Mouse (Mus musculus) retina, postnatal 1 day (tissue): Measurements from ENCODE around the gene Gm13889.

Experiments
- DNase-seq: peaks from one replicate; pipeline ENCODE4 v3.0.0-alpha.2; 2012

Gm13889 gene

GRCm38 (mm10) chr2:93957785-93958175 lies 779 bp upstream of the Gm13889 start:
- no peak for DNase-seq

GRCm38 (mm10) chr2:93956331-93956801 lies 635 bp downstream of the Gm13889 start:
- peak; percentile 74 for DNase-seq

GRCm38 (mm10) chr2:93955886-93956285 lies 1.1 kb downstream of the Gm13889 start:
- no peak for DNase-seq

GRCm38 (mm10) chr2:93954781-93955578 lies 2.0 kb downstream of the Gm13889 start:
- DNase-seq, result peak; percentile 60

GRCm38 (mm10) chr2:93953726-93954125 lies 3.3 kb downstream of the Gm13889 start:
- DNase-seq, result peak; percentile 19

- DNase-seq, result no peak
Measured at GRCm38 (mm10) chr2:93946976-93947375, 10.0 kb downstream of the Gm13889 start.

GRCm38 (mm10) chr2:93944855-93945254 lies 12.1 kb downstream of the Gm13889 start:
- DNase-seq, result no peak

- DNase-seq, result no peak
Measured at GRCm38 (mm10) chr2:93944099-93944498, 12.9 kb downstream of the Gm13889 start.

- DNase-seq, result no peak
Measured at GRCm38 (mm10) chr2:93941670-93942069, 15.3 kb downstream of the Gm13889 start.

- DNase-seq, result no peak
Measured at GRCm38 (mm10) chr2:93938534-93938933, 18.5 kb downstream of the Gm13889 start.

GRCm38 (mm10) chr2:93928866-93929265 lies 28.1 kb downstream of the Gm13889 start:
- no peak for DNase-seq

GRCm38 (mm10) chr2:93927701-93928437 lies 29.1 kb downstream of the Gm13889 start:
- DNase-seq, result no peak

- DNase-seq, result no peak
Measured at GRCm38 (mm10) chr2:93926141-93926540, 30.9 kb downstream of the Gm13889 start.

- DNase-seq, result no peak
Measured at GRCm38 (mm10) chr2:93919093-93919492, 37.9 kb downstream of the Gm13889 start.

GRCm38 (mm10) chr2:93913552-93913951 lies 43.4 kb downstream of the Gm13889 start:
- no peak for DNase-seq

GRCm38 (mm10) chr2:93911942-93912341 lies 45.1 kb downstream of the Gm13889 start:
- DNase-seq, result no peak

- DNase-seq, result no peak
Measured at GRCm38 (mm10) chr2:93909716-93910115, 47.3 kb downstream of the Gm13889 start.

GRCm38 (mm10) chr2:93907519-93908294 lies 49.3 kb downstream of the Gm13889 start:
- DNase-seq, result peak; percentile 44

GRCm38 (mm10) chr2:93906316-93906715 lies 50.7 kb downstream of the Gm13889 start:
- DNase-seq, result peak; percentile 77
